Mouse (Mus musculus) G1E-ER4 (cell line): ENCODE results near the gene Lin9. TPM values are rescaled to one million over a fixed set of nuclear protein-coding genes. Genes with fewer than 3 reads are reported as not detected.

ENCODE experiments used
- GATA1 ChIP-seq: IDR thresholded peaks from one replicate; pipeline ENCODE4 v1.8.0; 2012; ENCODE audit warnings: low read length, inconsistent platforms
- polyA plus RNA-seq: library from polyadenylated mRNA; stranded (reverse); fragments of >175 nt; gene quantifications from 2 replicates; pipeline ENCODE4 v1.2.3, GENCODE M21; 2012

Lin9 gene
- polyA plus RNA-seq = 0.51 and 0.54 TPM in 2 replicates

- TF ChIP-seq GATA1 = no peak
These were observed at the start of gene Lin9 for GRCm38 (mm10) chr1:180641137-180641517. Gene Lin9, plus strand, starts transcription at chr1:180641150.

GRCm38 (mm10) chr1:180600578-180600977 is 40.4 kb upstream of the Lin9 start:
- TF ChIP-seq GATA1 = no peak

GRCm38 (mm10) chr1:180601806-180602205 is 39.1 kb upstream of the Lin9 start:
- TF ChIP-seq GATA1 = no peak

GRCm38 (mm10) chr1:180604579-180604978 is 36.4 kb upstream of the Lin9 start:
- no peak for TF ChIP-seq GATA1

GRCm38 (mm10) chr1:180606106-180606505 is 34.8 kb upstream of the Lin9 start:
- no peak for TF ChIP-seq GATA1

DNA sequence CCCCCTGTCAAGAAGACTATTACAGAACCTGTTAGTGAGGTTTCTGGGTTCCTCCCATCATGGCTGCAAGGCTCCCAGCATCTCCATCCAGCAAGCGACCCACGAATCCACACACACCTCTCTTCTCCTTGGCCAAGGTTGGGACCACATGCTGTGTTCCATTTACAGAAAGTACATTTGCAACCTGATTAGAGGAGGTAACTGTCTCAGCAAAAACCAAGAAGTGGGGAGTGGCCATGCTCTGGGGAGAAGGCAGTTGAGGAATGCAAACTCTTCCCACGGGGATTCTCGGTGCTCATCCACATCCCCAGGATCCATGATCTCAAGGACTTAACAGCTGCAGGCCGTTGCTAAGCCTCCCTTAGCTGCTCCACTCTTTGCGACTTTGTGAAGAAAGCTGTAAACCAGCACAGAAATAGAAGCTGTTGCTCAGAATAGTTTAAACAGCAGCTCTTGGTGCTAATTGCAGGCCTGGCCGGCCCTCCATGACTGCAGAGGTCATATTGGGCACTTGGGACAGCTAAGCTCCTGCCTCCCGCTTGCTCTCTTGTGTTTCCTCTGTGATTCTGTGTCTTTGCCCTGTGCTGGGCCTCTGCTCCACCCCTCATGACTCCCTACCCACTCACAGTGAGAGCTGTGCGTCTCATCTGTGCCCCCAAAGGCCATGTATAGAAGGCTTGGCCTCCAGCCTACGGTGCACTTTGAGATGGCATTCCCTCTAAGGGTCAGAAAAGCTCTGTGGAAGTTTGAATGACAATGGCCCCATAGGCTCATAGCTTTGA is 34.0 kb upstream of the Lin9 start:
- TF ChIP-seq GATA1 = no peak

- TF ChIP-seq GATA1 = no peak
These were observed 33.4 kb upstream of the Lin9 start for GRCm38 (mm10) chr1:180607578-180607879.

DNA sequence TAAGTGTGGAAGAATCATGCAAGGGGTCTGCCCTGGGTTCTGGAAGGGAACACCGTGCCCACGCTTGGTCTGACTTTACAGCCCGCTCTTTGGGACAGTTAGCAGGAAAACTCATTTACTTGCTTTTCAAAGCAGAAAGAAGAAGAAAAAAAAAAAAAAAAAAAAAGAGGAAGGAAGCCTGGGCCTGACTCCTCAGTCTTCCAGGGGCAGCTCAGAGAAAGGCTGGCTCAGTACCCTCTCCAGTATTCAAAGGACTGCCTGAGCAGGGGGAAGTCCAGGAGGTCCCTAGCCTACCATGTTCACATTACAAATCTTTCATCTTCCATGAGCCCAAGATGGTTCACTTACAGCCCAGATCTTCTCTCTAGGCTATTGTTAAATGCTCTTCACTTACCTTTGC is 24.2 kb upstream of the Lin9 start:
- TF ChIP-seq GATA1 = no peak

DNA sequence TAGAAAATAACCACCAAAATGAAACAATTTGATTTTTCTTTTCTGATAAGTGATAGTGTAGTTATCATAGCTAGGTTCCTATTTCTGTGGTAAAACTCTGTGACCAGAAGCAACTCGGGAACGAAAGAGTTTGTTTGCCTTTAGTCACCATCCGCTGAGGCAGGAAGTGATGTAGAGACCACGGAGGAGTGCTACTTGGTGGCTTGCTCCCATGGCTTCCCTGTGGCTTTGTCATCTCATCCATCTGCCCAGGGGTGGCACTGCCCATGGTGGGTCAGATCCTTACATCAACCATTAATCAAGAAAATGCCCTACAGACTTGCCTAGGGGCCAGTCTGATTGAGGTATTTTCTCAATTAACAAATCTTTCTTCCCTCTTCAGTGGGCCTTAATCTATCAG is 18.6 kb upstream of the Lin9 start:
- no peak for TF ChIP-seq GATA1

- no peak for TF ChIP-seq GATA1
These were observed 17.0 kb upstream of the Lin9 start for GRCm38 (mm10) chr1:180623911-180624310.

DNA sequence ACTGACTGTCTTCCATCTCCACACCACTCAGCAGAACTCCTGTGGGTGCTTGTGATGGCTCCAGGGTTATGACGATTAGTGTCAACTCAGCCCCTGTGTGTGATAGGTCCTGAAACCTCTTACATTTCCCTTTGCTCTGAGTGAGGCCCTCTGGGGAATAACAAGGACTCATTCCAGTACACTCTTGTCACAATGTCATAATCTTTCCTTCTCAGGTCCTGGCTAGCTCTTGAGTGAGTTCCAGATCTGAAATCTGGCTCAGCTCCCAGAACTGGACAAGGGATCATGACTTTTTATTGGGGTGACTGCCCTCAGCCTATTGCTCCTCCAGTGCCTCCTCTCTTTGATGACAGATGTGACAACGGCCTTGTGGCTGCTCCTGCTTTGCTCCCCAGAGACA is 14.8 kb upstream of the Lin9 start:
- TF ChIP-seq GATA1 = no peak

GRCm38 (mm10) chr1:180639416-180640401 is 1.2 kb upstream of the Lin9 start:
- TF ChIP-seq GATA1 = no peak

DNA sequence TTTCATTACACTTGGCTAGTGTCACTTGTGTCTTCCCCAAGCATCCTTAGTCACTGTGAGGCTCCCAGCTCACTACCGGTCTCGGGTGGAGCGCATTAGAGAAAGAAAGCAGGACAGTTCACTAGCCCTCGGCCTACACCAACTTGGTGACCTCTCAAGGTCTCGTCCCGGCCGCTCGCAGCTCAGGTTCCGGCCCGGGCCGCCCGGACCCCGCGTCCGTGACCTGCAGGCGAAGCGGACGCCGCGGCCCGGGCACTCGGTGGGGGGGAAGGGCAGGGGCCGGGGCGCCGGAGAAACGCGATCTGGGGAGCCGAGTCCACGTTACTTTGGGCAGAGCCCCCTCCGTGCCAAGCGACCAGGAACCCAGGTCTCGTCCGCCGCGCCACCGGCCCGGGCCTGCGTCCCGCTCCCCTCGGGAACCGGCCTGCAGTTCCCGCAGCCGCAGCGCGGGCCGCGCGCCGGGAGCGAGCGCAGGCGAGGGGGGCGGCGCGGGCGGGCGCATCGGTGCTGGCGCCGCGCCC is 285 bp upstream of the Lin9 start:
- no peak for TF ChIP-seq GATA1

DNA sequence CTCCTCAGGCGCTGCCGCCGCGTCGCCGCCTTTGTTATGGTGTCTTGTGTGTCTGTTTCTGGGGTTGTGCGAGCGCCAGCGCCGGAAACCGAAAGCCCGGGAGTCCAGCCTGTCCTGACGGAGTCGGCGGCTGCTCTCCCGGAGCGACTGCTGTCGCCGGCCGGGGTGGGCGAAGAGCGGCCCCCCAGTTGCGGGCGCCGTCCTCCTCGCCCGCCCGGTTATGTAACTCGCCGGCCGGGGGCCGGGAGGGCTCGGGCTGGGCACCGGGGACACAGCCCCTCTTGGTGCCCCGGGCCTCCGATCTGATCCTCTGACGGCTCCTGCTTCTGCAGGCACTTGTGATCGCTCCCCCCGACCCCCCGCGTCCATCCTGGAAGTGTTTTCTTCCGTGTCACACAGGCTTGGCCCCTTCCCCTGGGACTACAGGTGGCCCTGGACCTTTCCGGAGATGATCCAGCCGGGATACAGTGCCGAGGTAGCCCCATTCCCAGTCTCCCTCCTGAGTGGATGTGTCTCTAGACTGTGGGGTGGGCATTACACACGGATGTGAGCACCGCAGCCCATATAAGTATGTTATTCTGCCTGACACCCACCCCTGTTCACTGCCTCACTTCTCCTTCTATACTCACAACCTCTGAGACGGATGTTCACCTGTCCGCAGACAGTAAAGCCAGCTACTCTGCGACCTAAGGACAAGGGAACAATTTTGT is 723 bp downstream of the Lin9 start:
- no peak for TF ChIP-seq GATA1

DNA sequence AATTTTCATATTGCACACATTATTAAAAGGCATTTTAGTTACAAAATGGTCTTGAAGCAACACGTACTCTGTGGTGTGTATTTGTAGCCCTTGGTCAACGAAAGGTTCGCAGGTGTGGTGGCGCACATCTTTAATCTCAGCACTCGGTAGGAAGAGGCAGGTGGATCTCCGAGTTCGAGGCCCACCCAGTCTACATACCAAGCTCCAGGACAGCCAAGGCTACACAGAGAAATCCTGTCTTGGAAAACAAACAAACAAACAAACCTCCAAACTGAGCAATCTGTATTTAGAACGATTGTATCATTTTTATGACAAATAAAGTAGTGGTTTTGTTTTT is 1.2 kb downstream of the Lin9 start:
- TF ChIP-seq GATA1 = no peak

- no peak for TF ChIP-seq GATA1
These were observed 50.3 kb downstream of the Lin9 start for GRCm38 (mm10) chr1:180691284-180691683.
